Comparison of ENCODE assay signal across 8 mouse cellular contexts in genomic region chr13:37130637-37131036, GRCm38 (mm10).
DNase-seq lines count a peak whose midpoint lies in the region; ATAC-seq lines count a peak whose summit lies in the region.

No protein-coding gene starts in this region.

- H3K27me3 ChIP-seq in kidney, embryonic 14.5 days (ENCODE audit: control insufficient read depth, insufficient read depth, low read length), result no peaks in the 10 kb centered on the region

- H3K27ac ChIP-seq in kidney, embryonic 14.5 days (ENCODE audit: low read depth, low read length), result no peak overlapping the region

- intact Hi-C loops in left cerebral cortex, postnatal 14 days (cut with DNase I), result loop anchor here (5.0 kb wide), 1 partner anchor 238 kb away; no protein-coding TSS in a partner anchor

- no peak overlapping the region for H3K4me2 ChIP-seq in kidney, embryonic 14.5 days (replicated peaks; ENCODE audit: low read depth, low read length)

- H3K9ac ChIP-seq in kidney, embryonic 14.5 days (ENCODE audit: low read depth, low read length), result no peak overlapping the region

- no peaks in the 10 kb centered on the region for H3K36me3 ChIP-seq in kidney, embryonic 14.5 days (ENCODE audit: control insufficient read depth, insufficient read depth, low read length)

- no peaks in the 10 kb centered on the region for H3K4me1 ChIP-seq in kidney, embryonic 14.5 days (ENCODE audit: control insufficient read depth, insufficient read depth, low read length)

- H3K9me3 ChIP-seq in kidney, embryonic 14.5 days (ENCODE audit: control insufficient read depth, low read length), result no peaks in the 10 kb centered on the region

- H3K4me3 ChIP-seq in kidney, embryonic 14.5 days (ENCODE audit: low read length), result no peak overlapping the region

- no peak for ATAC-seq in kidney, embryonic 14.5 days (ENCODE audit: low FRiP score, low TSS enrichment)

- WGBS in kidney, embryonic 14.5 days, result 88% methylated on average over 10 of the region's 10 CpGs

- DNase-seq in layer of hippocampus, adult 11-12 months (ENCODE audit: low spot score), result peak; percentile 35
- DNase-seq in layer of hippocampus, postnatal 10 days (ENCODE audit: low spot score in 2 of 2), result no peak
- DNase-seq in fibroblast of lung, adult 2 months (ENCODE audit: low read depth), result peak; percentile 56
- DNase-seq in left cerebral cortex, postnatal 14 days (ENCODE audit: low spot score in 2 of 2), result peak; percentile 13 to 40
- peak; percentile 25 for DNase-seq in naive thymus-derived CD4-positive, alpha-beta T cell, adult 2 months (ENCODE audit: low read depth)
- no peak for DNase-seq in urinary bladder, postnatal 25 days (ENCODE audit: low spot score)
- no peak for DNase-seq in cerebellum, postnatal 36 days

Comparison
In these comparisons a context has a peak if more than half of its experiments do, and no peak if none do; other contexts are left out.
1. DNase-seq: peak in layer of hippocampus, adult 11-12 months (single experiment), fibroblast of lung, adult 2 months (single experiment), left cerebral cortex, postnatal 14 days (2 of 2) and naive thymus-derived CD4-positive, alpha-beta T cell, adult 2 months (single experiment); none in layer of hippocampus, postnatal 10 days (0 of 2), urinary bladder, postnatal 25 days (single experiment) and cerebellum, postnatal 36 days (0 of 2).